Mouse (Mus musculus): ENCODE data around the gene Cypt12.

The Cypt12 gene

DNA sequence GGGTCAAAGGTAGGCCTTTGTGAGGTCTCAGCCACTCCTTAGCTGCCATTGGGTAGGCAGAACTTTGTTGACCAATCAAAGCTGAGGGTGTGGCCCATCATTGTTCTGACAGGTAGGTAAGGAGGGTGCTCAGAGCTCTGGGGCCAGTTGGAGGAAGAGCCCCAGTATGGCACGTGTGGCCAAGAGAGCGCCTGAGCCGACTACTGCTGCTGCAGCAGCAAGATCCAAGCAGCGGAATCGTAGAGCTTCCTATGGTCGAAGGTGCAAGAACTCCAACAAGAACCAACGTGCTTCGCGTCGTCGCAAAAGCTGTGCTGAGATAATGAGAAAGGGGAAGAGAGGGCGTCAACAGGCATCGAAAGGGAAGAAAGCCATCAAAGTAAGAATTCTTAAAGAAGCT, at the start of gene Cypt12:
Gene Cypt12, plus strand, starts transcription at position 112 of the 400 bp plus-strand sequence.
- no peak for DNase-seq (ENCODE audit: low spot score in 2 of 2)

DNA sequence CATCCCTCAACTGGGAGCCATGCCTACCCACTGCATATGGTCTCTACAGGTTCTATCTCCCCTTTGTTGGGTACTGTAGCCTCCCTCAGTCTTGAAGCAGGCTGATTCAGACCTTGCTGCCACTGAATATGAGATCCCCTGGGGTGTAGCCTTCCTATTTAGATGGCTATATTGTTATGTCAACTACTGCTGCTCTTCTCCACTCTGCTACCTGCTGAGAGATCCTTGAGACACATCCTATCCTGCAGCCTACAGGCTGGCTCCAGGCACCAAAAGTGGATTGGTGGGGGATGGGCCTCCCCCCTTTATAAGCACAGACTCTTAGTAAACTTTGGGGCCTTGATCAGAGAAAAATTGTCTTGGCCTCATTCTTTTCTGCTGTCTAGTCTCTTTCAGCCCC, 34.4 kb upstream of the Cypt12 start:
- no peak for DNase-seq (ENCODE audit: low spot score in 2 of 2)

DNA sequence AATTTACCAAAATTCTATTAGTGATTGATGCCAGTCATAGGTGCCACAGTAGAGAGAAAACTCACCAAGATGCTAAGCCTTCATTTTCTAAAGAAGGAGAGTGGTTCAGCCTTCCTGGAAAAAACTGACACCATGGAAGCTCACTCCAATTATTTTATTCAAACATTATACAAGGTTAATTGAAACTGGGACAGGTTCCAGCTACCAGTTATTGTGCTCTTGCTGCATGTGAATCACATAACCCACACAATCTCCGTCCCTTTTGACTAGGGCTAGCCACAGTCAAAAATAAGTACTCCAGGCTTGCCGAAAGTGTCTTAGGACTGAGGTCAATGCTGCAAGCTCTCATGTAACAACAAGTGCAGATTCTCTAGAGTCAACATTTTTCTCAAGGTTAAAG, 8.0 kb upstream of the Cypt12 start:
- no peak for DNase-seq (ENCODE audit: low spot score in 2 of 2)
